Mouse (Mus musculus): ENCODE results near the gene Ddx56.

- TF ChIP-seq CTCF (IDR thresholded peaks at IDR 0.05; ENCODE audit: extremely low read depth, insufficient read depth, insufficient read length, insufficient replicate concordance) (no peak), POLR2A (IDR thresholded peaks at IDR 0.05; ENCODE audit: low read depth, low read length) (no peak)
These were observed 951 bp downstream of the Ddx56 start for GRCm38 (mm10) chr11:6266621-6267020.
